Mouse (Mus musculus) heart, embryonic 11.5 days (tissue): ENCODE measurements around the gene Vps52. TPM values are rescaled to one million over a fixed set of nuclear protein-coding genes. Genes with fewer than 3 reads are reported as not detected.
A peak's percentile ranks its signal among the peaks of the same experiment; 100 is the strongest.

Experiments
- ATAC-seq: fragments of 200-750 bp; cut with Nextera tagmentation; replicated peaks from 2 replicates; pipeline ENCODE4 v1.8.0; 2017; ENCODE audit warnings: moderate library complexity; ENCODE audit not compliant: insufficient number of reproducible peaks, low FRiP score, low TSS enrichment
- H3K27ac ChIP-seq: fragments of 300-500 bp; sonication (generic); 2 replicates; pipeline ENCODE4 v1.5.1; 2014; ENCODE audit warnings: mild to moderate bottlenecking, low read depth, low read length
- H3K27me3 ChIP-seq: fragments of 300-500 bp; sonication (generic); 2 replicates; pipeline ENCODE4 v1.6.1; 2014; ENCODE audit warnings: mild to moderate bottlenecking, low read length, mixed read lengths; ENCODE audit not compliant: control insufficient read depth, insufficient read depth
- H3K36me3 ChIP-seq: fragments of 300-500 bp; sonication (generic); 2 replicates; pipeline ENCODE4 v1.6.1; 2014; ENCODE audit warnings: mild to moderate bottlenecking, low read length, moderate library complexity, mixed read lengths; ENCODE audit not compliant: control insufficient read depth, insufficient read depth
- H3K4me1 ChIP-seq: fragments of 300-500 bp; sonication (generic); 2 replicates; pipeline ENCODE4 v1.6.1; 2014; ENCODE audit warnings: low read length; ENCODE audit not compliant: control insufficient read depth, insufficient read depth
- H3K4me2 ChIP-seq: fragments of 300-500 bp; sonication (generic); 2 replicates; pipeline ENCODE4 v1.6.1; 2014; ENCODE audit warnings: mild to moderate bottlenecking, moderate library complexity
- H3K4me3 ChIP-seq: fragments of 300-500 bp; sonication (generic); 2 replicates; pipeline ENCODE4 v1.5.1; 2014; ENCODE audit warnings: low read depth, low read length
- H3K9ac ChIP-seq: fragments of 300-500 bp; sonication (generic); 2 replicates; pipeline ENCODE4 v1.6.1; 2014; ENCODE audit warnings: mild to moderate bottlenecking, low read depth, low read length, moderate library complexity
- H3K9me3 ChIP-seq: fragments of 300-500 bp; sonication (generic); replicated peaks from 2 replicates; pipeline ENCODE4 v1.6.1; 2016; ENCODE audit warnings: low read length; ENCODE audit not compliant: control insufficient read depth
- WGBS: fragments of 180-500 bp; shearing (Covaris S2); extraction: QIAGEN DNeasy Blood & Tissue Kit; methylation state at CpG from one replicate; pipeline ENCODE4 v1.1.7; 2014; ENCODE audit not compliant: insufficient replicate concordance; 5-methylcytosine and 5-hydroxymethylcytosine counted together
- polyA plus RNA-seq: library from polyadenylated mRNA; unstranded; fragments of >200 nt; fragmentation: Nextera tagmentation; extraction: Ambion mirVana; gene quantifications from 2 replicates; pipeline ENCODE4 v1.2.1, GENCODE M21; 2014

Vps52 gene
- polyA plus RNA-seq, 1 experiment from 2014 or later: 29.5 TPM

- peaks cover 19% of the 10 kb centered on the region for H3K36me3 ChIP-seq
- peak overlapping the region; percentile 96 for H3K4me2 ChIP-seq
- H3K27ac ChIP-seq: 0 out of 2 replicates have a peak overlapping the region, but pooled peaks have one; percentile 46
- H3K9ac ChIP-seq: peak overlapping the region; percentile 85
- 33% methylated on average over 5 of the region's 5 CpGs for WGBS
- H3K27me3 ChIP-seq: no peaks in the 10 kb centered on the region
- peak overlapping the region; percentile 70 for H3K4me3 ChIP-seq
- no peaks in the 10 kb centered on the region for H3K9me3 ChIP-seq
- ATAC-seq: no peak
- H3K4me1 ChIP-seq: peaks cover 45% of the 10 kb centered on the region
These were observed 1.5 kb upstream of the Vps52 start for GRCm38 (mm10) chr17:33953961-33954565.

GRCm38 (mm10) chr17:33954646-33955554 lies 712 bp upstream of the Vps52 start:
- peaks cover 45% of the 10 kb centered on the region for H3K4me1 ChIP-seq
- under 1% methylated on average over 33 of the region's 33 CpGs for WGBS
- H3K9ac ChIP-seq: peak overlapping the region; percentile 85
- peak overlapping the region; percentile 86 for H3K27ac ChIP-seq
- peak; percentile 14; the same call in 1 of the 2 replicates for ATAC-seq
- no peaks in the 10 kb centered on the region for H3K27me3 ChIP-seq
- peaks cover 17% of the 10 kb centered on the region for H3K36me3 ChIP-seq
- no peaks in the 10 kb centered on the region for H3K9me3 ChIP-seq
- peak overlapping the region; percentile 70 for H3K4me3 ChIP-seq
- H3K4me2 ChIP-seq: peak overlapping the region; percentile 96

GRCm38 (mm10) chr17:33956336-33956735 lies 724 bp downstream of the Vps52 start:
- Histone ChIP-seq H3K27ac (0 out of 2 replicates have a peak overlapping the region, but pooled peaks have one; percentile 47), H3K4me2 (peak overlapping the region; percentile 75), H3K27me3 (no peaks in the 10 kb centered on the region), H3K9me3 (no peaks in the 10 kb centered on the region), H3K36me3 (peaks cover 17% of the 10 kb centered on the region), H3K4me3 (peak overlapping the region; percentile 70), H3K4me1 (peaks cover 33% of the 10 kb centered on the region), H3K9ac (peak overlapping the region; percentile 85)
- ATAC-seq: no peak
- 6% methylated on average over 10 of the region's 10 CpGs for WGBS

GRCm38 (mm10) chr17:33957493-33957892 lies 1.9 kb downstream of the Vps52 start:
- H3K27me3 ChIP-seq: no peaks in the 10 kb centered on the region
- WGBS: 84% methylated on average over 6 of the region's 6 CpGs
- no peak overlapping the region for H3K4me2 ChIP-seq
- H3K27ac ChIP-seq: no peak overlapping the region
- H3K9me3 ChIP-seq: no peaks in the 10 kb centered on the region
- H3K4me3 ChIP-seq: no peak overlapping the region
- peaks cover 14% of the 10 kb centered on the region for H3K36me3 ChIP-seq
- H3K4me1 ChIP-seq: peaks cover 28% of the 10 kb centered on the region
- H3K9ac ChIP-seq: no peak overlapping the region
- no peak for ATAC-seq

- Histone ChIP-seq H3K4me1 (peaks cover 19% of the 10 kb centered on the region), H3K9me3 (no peaks in the 10 kb centered on the region), H3K27ac (no peak overlapping the region), H3K27me3 (no peaks in the 10 kb centered on the region), H3K4me2 (no peak overlapping the region), H3K36me3 (peaks cover 10% of the 10 kb centered on the region), H3K9ac (no peak overlapping the region), H3K4me3 (no peak overlapping the region)
- 91% methylated on average over 11 of the region's 11 CpGs for WGBS
- no peak for ATAC-seq
These were observed 2.8 kb downstream of the Vps52 start for GRCm38 (mm10) chr17:33958451-33958850.

- Histone ChIP-seq H3K4me3 (no peak overlapping the region), H3K27ac (no peak overlapping the region), H3K9ac (no peak overlapping the region), H3K4me2 (no peak overlapping the region), H3K36me3 (peaks cover 7% of the 10 kb centered on the region; the same call in 1 of the 2 replicates), H3K27me3 (no peaks in the 10 kb centered on the region), H3K9me3 (no peaks in the 10 kb centered on the region), H3K4me1 (peaks cover 12% of the 10 kb centered on the region)
- 96% methylated on average over 13 of the region's 13 CpGs for WGBS
- ATAC-seq: no peak
These were observed 3.5 kb downstream of the Vps52 start for GRCm38 (mm10) chr17:33959135-33959534.

- ATAC-seq: no peak
- H3K9me3 ChIP-seq: no peaks in the 10 kb centered on the region
- H3K36me3 ChIP-seq: peaks cover 6% of the 10 kb centered on the region; the same call in 1 of the 2 replicates
- peaks cover 6% of the 10 kb centered on the region for H3K4me1 ChIP-seq
- no peaks in the 10 kb centered on the region for H3K27me3 ChIP-seq
- H3K27ac ChIP-seq: no peak overlapping the region
- 90% methylated on average over 15 of the region's 15 CpGs for WGBS
- no peak overlapping the region for H3K4me3 ChIP-seq
- H3K9ac ChIP-seq: no peak overlapping the region
- H3K4me2 ChIP-seq: no peak overlapping the region
These were observed 4.3 kb downstream of the Vps52 start for GRCm38 (mm10) chr17:33959948-33960347.

- no peaks in the 10 kb centered on the region for H3K27me3 ChIP-seq
- H3K9me3 ChIP-seq: no peaks in the 10 kb centered on the region
- no peak overlapping the region for H3K9ac ChIP-seq
- H3K36me3 ChIP-seq: peaks cover 6% of the 10 kb centered on the region; the same call in 1 of the 2 replicates
- H3K4me1 ChIP-seq: no peaks in the 10 kb centered on the region
- no peak for ATAC-seq
- no peak overlapping the region for H3K4me2 ChIP-seq
- 89% methylated on average over 7 of the region's 7 CpGs for WGBS
- no peak overlapping the region for H3K27ac ChIP-seq
- H3K4me3 ChIP-seq: no peak overlapping the region
These were observed 7.3 kb downstream of the Vps52 start for GRCm38 (mm10) chr17:33962876-33963275.
